Mouse (Mus musculus): ENCODE results near the gene Rev1. TPM values are rescaled to one million over a fixed set of nuclear protein-coding genes. Genes with fewer than 3 reads are reported as not detected.

Gene Rev1
- polyA plus RNA-seq, 1 experiment = 7.4 TPM

GRCm38 (mm10) chr1:38012509-38012908 lies 117.1 kb downstream of the Rev1 start:
- DNase-seq (ENCODE audit: low read depth in 1 of 2, low spot score in 2 of 2) = no peak
- no peaks in the 10 kb centered on the region for H3K36me3 ChIP-seq (ENCODE audit: control insufficient read depth, insufficient read depth, low read length)
- H3K27ac ChIP-seq (ENCODE audit: insufficient read depth, low read length) = no peak overlapping the region
- H3K4me1 ChIP-seq (ENCODE audit: control insufficient read depth, insufficient read depth, insufficient read length) = peaks cover 6% of the 10 kb centered on the region; the same call in 1 of the 2 replicates
- no peak overlapping the region for H3K4me3 ChIP-seq (ENCODE audit: extremely low read depth, insufficient read depth, insufficient read length)
- H3K27me3 ChIP-seq (ENCODE audit: control insufficient read depth, insufficient read depth, low read length) = no peaks in the 10 kb centered on the region
- TF ChIP-seq POLR2A (IDR thresholded peaks at IDR 0.05; ENCODE audit: low read depth, low read length) (no peak), CTCF (IDR thresholded peaks at IDR 0.05; ENCODE audit: extremely low read depth, insufficient read depth, insufficient read length, insufficient replicate concordance) (no peak)

GRCm38 (mm10) chr1:38012104-38012503 lies 117.5 kb downstream of the Rev1 start:
- Histone ChIP-seq H3K4me1 (ENCODE audit: control insufficient read depth, insufficient read depth, insufficient read length) (peaks cover 6% of the 10 kb centered on the region; the same call in 1 of the 2 replicates), H3K4me3 (ENCODE audit: extremely low read depth, insufficient read depth, insufficient read length) (no peak overlapping the region), H3K27me3 (ENCODE audit: control insufficient read depth, insufficient read depth, low read length) (no peaks in the 10 kb centered on the region), H3K27ac (ENCODE audit: insufficient read depth, low read length) (no peak overlapping the region), H3K36me3 (ENCODE audit: control insufficient read depth, insufficient read depth, low read length) (no peaks in the 10 kb centered on the region)
- peak; percentile 9 to 46 for DNase-seq (ENCODE audit: low read depth in 1 of 2, low spot score in 2 of 2)
- 40% methylated on average over 3 of the region's 3 CpGs for WGBS
- TF ChIP-seq CTCF (IDR thresholded peaks at IDR 0.05; ENCODE audit: extremely low read depth, insufficient read depth, insufficient read length, insufficient replicate concordance) (no peak), POLR2A (IDR thresholded peaks at IDR 0.05; ENCODE audit: low read depth, low read length) (no peak)

GRCm38 (mm10) chr1:38011647-38012046 lies 118.0 kb downstream of the Rev1 start:
- no peaks in the 10 kb centered on the region for H3K36me3 ChIP-seq (ENCODE audit: control insufficient read depth, insufficient read depth, low read length)
- no peaks in the 10 kb centered on the region for H3K27me3 ChIP-seq (ENCODE audit: control insufficient read depth, insufficient read depth, low read length)
- 47% methylated on average over 6 of the region's 6 CpGs for WGBS
- TF ChIP-seq POLR2A (IDR thresholded peaks at IDR 0.05; ENCODE audit: low read depth, low read length) = no peak
- TF ChIP-seq CTCF (IDR thresholded peaks at IDR 0.05; ENCODE audit: extremely low read depth, insufficient read depth, insufficient read length, insufficient replicate concordance) = no peak
- H3K4me3 ChIP-seq (ENCODE audit: extremely low read depth, insufficient read depth, insufficient read length) = no peak overlapping the region
- peaks cover 6% of the 10 kb centered on the region; the same call in 1 of the 2 replicates for H3K4me1 ChIP-seq (ENCODE audit: control insufficient read depth, insufficient read depth, insufficient read length)
- no peak for DNase-seq (ENCODE audit: low read depth in 1 of 2, low spot score in 2 of 2)
- H3K27ac ChIP-seq (ENCODE audit: insufficient read depth, low read length) = peak overlapping the region; percentile 20; the same call in 1 of the 2 replicates

- no peak overlapping the region for H3K27ac ChIP-seq (ENCODE audit: insufficient read depth, low read length)
- H3K36me3 ChIP-seq (ENCODE audit: control insufficient read depth, insufficient read depth, low read length) = no peaks in the 10 kb centered on the region
- no peak overlapping the region for H3K4me3 ChIP-seq (ENCODE audit: extremely low read depth, insufficient read depth, insufficient read length)
- H3K4me1 ChIP-seq (ENCODE audit: control insufficient read depth, insufficient read depth, insufficient read length) = peaks cover 3% of the 10 kb centered on the region; the same call in 1 of the 2 replicates
- 79% methylated on average over 3 of the region's 3 CpGs for WGBS
- TF ChIP-seq CTCF (IDR thresholded peaks at IDR 0.05; ENCODE audit: extremely low read depth, insufficient read depth, insufficient read length, insufficient replicate concordance) = no peak
- TF ChIP-seq POLR2A (IDR thresholded peaks at IDR 0.05; ENCODE audit: low read depth, low read length) = no peak
- no peak for DNase-seq (ENCODE audit: low read depth in 1 of 2, low spot score in 2 of 2)
- no peaks in the 10 kb centered on the region for H3K27me3 ChIP-seq (ENCODE audit: control insufficient read depth, insufficient read depth, low read length)
These were observed 122.9 kb downstream of the Rev1 start for GRCm38 (mm10) chr1:38006741-38007140.

GRCm38 (mm10) chr1:38003046-38003445 lies 126.6 kb downstream of the Rev1 start:
- DNase-seq (ENCODE audit: low read depth in 1 of 2, low spot score in 2 of 2) = no peak
- TF ChIP-seq CTCF (IDR thresholded peaks at IDR 0.05; ENCODE audit: extremely low read depth, insufficient read depth, insufficient read length, insufficient replicate concordance) (no peak), POLR2A (IDR thresholded peaks at IDR 0.05; ENCODE audit: low read depth, low read length) (no peak)

More at GRCm38 (mm10) chr1:38003046-38003445, 126.6 kb downstream of the Rev1 start:
- Histone ChIP-seq H3K4me3 (ENCODE audit: extremely low read depth, insufficient read depth, insufficient read length) (no peak overlapping the region), H3K27me3 (ENCODE audit: control insufficient read depth, insufficient read depth, low read length) (no peaks in the 10 kb centered on the region), H3K4me1 (ENCODE audit: control insufficient read depth, insufficient read depth, insufficient read length) (no peaks in the 10 kb centered on the region; the same call in none of the 2 replicates), H3K36me3 (ENCODE audit: control insufficient read depth, insufficient read depth, low read length) (no peaks in the 10 kb centered on the region), H3K27ac (ENCODE audit: insufficient read depth, low read length) (no peak overlapping the region)
- 81% methylated on average over 3 of the region's 3 CpGs for WGBS

Other genes starting within 250 kb of the Rev1 start
- 5.6 TPM in 2 replicates for gene Mitd1, start 239.4 kb downstream of the Rev1 start, polyA plus RNA-seq (2012; rRNA removed)
- gene Mrpl30, start 239.3 kb downstream of the Rev1 start, polyA plus RNA-seq (2012; rRNA removed) = 18.2 and 22.6 TPM in 2 replicates
- gene Lyg2, start 213.3 kb downstream of the Rev1 start, polyA plus RNA-seq (2012; rRNA removed) = not detected in 2 replicates
- not detected in 2 replicates for gene Lyg1, start 172.0 kb downstream of the Rev1 start, polyA plus RNA-seq (2012; rRNA removed)
- gene Txndc9, start 131.9 kb downstream of the Rev1 start, polyA plus RNA-seq (2012; rRNA removed) = 4.6 and 4.9 TPM in 2 replicates
- 2.2 and 4.0 TPM in 2 replicates for gene Eif5b, start 131.8 kb downstream of the Rev1 start, polyA plus RNA-seq (2012; rRNA removed)